Mouse (Mus musculus) embryo, embryonic 11 days (tissue): ENCODE measurements at regions not wholly inside any gene's neighbourhood (a gene's known extent, or its start where the extent isn't known, plus 50 kb on each side); places are given as distances from the start of the nearest gene placed in this dataset.
"Not testable (repeated sequence)": the region's sequence is repeated elsewhere in the genome, so short reads cannot be mapped to it uniquely, and the experiment has no call there.

Experiments used
- DNase-seq: peaks from one replicate; pipeline ENCODE4 v3.0.0-alpha.2; 2015

DNA sequence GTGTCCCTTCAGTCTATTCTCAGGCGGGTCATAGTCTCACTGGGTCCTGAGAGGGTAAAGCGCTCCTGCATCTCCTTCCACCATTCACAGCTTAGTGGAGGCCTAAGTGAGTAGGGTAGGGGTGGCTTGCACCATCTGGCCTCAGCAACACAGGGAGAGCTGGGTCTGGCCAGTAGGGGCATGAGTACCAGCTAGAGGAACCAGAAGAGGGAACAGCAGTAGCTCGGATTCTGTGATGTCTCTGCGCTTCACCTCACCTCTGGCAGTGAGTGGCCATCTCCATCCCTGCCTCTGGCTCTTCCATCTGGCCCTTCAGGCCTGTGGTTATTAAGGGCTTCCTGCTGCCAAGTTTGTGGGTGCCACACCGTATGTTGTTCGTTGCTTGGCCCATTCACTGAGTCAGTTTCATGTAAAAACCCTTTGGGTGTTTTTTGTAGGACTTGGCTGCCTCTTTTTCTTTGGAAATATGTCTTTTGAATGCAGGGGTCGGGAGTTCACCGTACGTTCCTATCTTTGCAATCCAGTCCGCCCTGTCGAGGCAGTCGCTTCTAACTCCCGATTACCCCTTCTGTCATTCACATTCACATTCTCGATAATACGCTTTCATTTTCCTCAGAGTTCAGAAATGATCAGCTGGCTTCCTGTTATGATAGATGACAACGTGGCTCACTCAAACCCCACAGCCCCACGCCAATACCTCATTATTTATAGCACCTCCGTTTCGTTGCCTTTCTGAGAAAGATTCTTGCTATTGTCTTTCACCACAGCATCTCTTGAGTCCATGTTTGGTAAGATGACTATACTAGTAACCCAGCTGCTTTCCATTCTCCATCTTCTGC is 99.4 kb upstream of the Mrps10 start:
- DNase-seq: no peak

DNA sequence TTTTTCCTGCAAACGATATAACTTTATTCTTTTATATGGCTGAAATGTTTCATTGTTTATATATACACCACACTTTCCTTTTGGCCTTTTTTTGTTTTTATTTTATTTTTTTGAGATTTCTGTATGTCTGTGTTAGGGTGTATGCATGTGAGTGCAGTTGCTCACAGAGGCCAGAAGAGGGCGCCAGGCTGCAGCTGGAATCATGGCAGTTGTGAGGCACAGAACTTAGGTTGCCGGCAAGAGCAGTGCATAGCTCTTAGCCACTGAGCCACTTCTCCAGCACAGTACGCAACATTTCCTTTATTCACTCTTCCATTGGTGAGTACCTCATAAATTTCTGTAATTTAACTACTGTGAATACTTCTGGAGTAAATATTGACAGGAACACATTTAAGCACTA is 100.8 kb upstream of the Mrps10 start:
- DNase-seq: no peak

GRCm38 (mm10) chr17:47267076-47267475 is 101.6 kb upstream of the Mrps10 start:
- DNase-seq: no peak

- no peak for DNase-seq
These were observed 102.4 kb upstream of the Mrps10 start for GRCm38 (mm10) chr17:47266335-47266734.

DNA sequence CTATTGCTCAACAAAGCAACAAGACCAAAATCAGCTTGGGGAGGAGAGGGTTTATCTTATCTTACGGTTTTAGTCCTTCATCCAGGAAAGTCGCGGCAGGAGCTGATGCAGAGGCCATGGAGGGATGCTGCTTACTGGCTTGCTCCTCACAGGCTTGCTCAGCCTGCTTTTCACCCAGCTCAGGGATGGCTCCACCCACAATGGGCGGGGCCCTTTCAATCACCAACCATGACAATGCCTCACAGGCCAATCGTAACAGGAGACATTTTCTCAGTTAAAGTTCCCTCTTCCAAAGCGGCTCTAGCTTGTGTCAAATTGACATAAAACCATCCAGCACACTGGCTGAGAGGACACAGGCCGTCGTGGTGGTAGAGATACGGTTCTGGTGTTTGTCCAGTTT is 105.7 kb upstream of the Mrps10 start:
- no peak for DNase-seq

- no peak for DNase-seq
These were observed 106.5 kb upstream of the Mrps10 start for GRCm38 (mm10) chr17:47262141-47262540.

DNA sequence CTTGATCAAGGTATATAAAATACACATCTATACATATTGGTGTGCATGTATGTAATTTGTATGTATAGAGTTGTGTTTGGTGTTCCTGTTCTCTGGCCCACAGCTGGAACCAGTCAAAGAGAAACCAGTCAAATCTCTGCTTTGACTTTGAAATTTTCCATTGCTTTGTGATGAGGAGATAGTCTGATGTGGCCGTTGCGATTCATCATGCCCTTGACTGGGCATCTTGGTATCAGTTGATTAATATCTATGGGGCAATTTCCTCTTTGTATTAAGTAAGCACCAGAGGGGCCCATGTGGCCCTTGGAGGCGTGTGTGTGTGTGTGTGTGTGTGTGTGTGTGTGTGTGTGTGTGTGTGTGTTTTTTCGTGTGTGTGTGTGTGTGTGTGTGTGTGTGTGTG is 107.7 kb upstream of the Mrps10 start:
- DNase-seq: no peak

- no peak for DNase-seq
These were observed 110.4 kb upstream of the Mrps10 start for GRCm38 (mm10) chr17:47258296-47258695.

GRCm38 (mm10) chr17:47255209-47255608 is 113.5 kb upstream of the Mrps10 start:
- no peak for DNase-seq

GRCm38 (mm10) chr17:47254026-47254425 is 114.7 kb upstream of the Mrps10 start:
- no peak for DNase-seq

DNA sequence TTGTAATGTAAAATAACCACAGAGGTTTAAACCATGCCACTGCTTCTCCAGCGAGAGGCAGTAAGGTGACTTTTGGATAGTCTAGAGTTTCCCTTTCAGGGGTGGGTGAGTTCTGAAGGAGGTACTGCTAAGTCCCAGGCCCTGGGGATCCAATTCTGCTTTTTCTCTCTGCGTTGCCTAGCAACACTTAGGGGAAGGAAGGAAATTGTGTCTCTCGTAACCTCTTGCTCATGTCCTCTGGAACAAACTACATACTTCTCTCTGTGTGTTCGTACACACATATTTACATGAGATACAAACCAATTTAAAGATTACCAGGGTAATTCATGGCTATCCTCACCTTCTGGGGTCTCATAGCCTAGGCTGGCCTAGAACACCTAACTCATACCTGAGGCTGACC is 118.7 kb upstream of the Mrps10 start:
- no peak for DNase-seq

DNA sequence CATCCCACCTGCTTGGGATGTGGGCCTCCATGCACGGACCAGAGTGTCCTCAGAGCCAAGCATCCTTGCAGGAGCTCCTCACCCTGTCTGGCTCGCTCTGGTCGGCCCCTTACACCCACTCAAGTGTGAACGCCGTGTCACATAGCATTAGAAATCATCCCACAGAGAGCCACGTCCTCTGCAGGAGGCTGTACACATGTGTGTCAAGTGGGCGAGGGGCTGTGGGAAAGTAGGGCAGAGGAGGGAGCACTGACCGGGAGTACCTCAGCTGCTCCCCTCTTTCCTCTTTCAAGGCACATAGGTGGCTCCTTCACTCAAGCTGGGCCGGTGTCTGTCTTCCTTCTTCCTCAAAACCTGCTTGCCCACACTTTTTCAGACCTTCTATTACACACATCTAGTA is 119.5 kb upstream of the Mrps10 start:
- DNase-seq: no peak

DNA sequence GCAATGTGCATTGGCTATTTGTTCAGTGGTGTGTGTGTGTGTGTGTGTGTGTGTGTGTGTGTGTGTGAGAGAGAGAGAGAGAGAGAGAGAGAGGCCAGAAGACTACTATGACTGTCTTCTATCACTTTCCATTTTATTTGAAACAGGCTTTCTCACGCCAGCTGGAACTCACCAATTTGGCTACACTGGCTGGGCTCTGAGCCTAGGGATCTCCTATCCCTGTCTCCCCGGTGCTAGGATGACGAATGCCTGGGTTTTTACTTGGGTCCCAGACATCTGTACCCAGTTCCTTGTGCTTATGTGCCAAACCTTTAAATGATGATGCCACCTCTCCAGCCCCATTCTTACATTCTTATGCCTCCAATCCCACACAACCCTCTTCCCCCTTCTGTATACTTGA is 120.6 kb upstream of the Mrps10 start:
- no peak for DNase-seq

GRCm38 (mm10) chr17:47247516-47247915 is 121.2 kb upstream of the Mrps10 start:
- no peak for DNase-seq

- DNase-seq: no peak
These were observed 122.1 kb upstream of the Mrps10 start for GRCm38 (mm10) chr17:47246605-47247004.

GRCm38 (mm10) chr17:47245635-47246034 is 123.1 kb upstream of the Mrps10 start:
- no peak for DNase-seq

GRCm38 (mm10) chr17:47239086-47239485 is 129.6 kb upstream of the Mrps10 start:
- no peak for DNase-seq

- not testable (repeated sequence) for DNase-seq
These were observed 130.8 kb upstream of the Mrps10 start for GRCm38 (mm10) chr17:47237881-47238280.

DNA sequence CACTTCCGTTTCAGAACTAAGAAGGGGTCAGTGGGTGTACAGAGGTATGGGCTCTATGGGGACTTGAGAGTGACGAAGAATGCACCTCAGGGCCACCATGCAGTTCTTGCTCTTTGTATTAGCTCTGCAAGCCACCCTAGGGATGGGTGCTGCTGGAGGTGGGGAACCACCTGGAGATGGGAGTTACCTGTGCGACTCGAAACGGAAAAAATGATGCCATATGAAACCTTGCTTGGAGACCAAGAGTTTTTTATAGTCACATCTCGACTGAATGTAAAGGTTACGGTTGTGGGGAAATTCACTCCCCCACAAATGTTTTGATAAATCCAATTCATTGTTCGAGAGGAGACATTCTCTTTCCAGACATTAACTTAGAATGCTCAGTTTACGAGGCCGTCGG is 134.3 kb upstream of the Mrps10 start:
- DNase-seq: no peak

DNA sequence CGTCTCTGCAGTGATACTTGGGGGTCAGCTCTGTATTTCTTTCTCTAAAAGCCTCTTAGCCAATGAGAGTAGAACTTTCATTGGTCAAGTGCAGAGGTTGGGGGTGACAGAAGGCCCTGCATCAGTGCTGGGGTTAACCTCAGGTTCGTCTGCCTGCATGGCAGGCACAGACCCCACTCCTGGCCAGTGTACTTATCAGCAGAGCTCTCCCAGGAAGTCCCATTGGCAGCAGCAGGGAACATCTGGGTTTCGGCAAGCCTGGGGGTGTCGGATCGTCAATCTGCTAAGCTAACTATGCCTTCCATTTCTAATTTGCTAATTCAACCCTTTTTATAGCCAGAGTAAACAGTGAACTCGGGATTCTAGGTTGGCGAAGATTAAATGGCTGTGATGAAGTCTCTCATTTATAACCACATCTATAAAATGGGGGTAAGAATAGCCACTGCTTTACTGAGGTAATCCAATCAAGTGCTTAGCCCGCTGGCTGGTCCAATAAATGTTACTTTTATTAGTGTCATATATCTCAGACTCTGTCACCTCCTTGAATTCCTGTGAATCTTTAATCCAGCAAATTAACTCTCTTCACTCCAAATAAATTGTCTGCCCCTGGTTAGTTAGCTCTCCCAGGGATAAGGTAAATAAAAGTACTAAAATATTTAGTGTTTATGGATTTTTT is 135.5 kb upstream of the Mrps10 start:
- DNase-seq: no peak

DNA sequence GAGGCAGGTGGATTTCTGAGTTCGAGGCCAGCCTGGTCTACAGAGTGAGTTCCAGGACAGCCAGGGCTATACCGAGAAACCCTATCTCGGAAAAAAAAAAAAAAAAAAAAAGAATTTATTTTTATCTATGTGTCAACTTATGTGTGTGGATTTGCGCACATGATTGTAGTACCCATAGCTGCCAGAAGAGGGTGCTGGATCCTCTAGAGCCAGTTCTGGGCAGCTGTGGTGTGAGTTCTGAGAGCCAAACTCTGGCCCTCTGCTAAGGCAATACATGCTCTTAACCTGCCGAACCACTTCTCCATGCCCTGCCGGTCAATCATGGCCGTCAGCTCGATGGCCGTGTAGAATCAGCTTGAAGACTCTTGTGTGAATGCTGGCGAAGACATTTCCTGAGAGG is 138.0 kb upstream of the Mrps10 start:
- DNase-seq: no peak

DNA sequence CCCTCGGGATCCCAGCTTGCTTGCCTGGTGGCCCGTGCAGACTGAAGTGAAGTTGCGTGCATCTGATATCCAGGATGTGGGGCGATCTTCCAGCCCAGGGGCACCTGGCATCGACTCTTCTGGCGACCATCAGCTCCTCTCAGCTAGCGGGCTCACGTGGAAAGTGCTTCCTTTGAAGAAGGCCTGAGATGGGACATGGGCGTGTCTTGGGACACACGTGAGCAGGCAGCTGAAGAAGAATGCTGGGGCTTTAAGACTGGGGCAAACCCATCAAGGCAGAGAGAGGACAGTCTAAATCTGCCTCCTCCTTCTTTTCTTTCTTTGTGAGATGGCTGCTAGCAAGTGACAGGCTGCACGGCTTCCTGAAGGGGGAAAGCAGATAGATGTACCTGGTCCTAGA is 142.3 kb upstream of the Mrps10 start:
- DNase-seq: no peak

DNA sequence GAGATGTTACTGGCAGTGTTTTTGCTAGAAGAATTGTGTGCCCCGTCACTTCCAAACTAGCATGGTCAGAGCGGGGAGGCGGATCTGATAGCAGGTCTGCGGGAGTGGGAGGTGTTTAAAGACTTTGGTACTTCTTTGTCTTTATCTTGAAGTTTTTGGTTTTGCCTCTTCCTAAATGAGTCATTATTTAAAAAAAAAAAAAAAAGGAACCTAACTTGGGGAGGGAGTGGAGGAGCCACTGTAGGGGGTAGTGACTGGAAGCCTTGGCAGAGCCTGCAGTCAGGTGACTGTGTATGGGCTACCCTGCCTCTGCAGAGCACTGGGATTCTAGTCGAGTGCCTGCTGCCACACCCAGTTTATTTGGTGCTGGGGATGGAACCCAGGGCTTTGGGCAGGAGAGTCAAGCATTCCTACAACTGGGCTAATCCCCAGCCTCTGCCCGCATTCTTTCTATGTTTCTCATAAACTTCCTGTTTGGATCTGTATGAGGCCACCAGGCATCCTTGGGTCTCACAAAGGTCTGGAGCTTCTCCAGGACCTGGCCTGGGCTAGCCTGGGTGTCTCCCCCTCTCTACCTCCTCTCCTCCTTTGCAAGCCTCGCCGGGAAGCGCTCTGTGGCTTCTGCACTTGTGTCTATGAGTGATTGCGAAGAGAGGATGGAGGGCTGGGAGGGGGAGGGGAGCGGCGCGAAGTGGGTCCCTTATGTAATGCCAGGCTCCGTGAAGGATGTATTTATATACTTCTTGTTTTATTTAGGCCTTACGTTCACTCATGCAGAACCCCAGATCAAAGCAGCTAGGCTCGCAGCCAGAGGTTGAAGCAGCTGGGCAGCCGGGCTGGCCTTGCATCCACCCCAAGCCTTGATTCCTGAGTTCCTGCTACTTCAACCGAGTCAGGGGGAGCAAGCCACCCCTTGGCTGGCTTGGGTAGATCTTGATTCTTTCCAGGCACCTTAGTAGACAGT is 143.1 kb upstream of the Mrps10 start:
- DNase-seq: no peak
